Mouse (Mus musculus) ES-Bruce4 (cell line): ENCODE data around the gene Sdc4. TPM values are rescaled to one million over a fixed set of nuclear protein-coding genes. Genes with fewer than 3 reads are reported as not detected.

Experiments
- H3K27ac ChIP-seq: 2 replicates; pipeline ENCODE4 v1.5.1; 2012; ENCODE audit warnings: low read length, inconsistent platforms; ENCODE audit not compliant: insufficient read depth
- H3K27me3 ChIP-seq: 2 replicates; pipeline ENCODE4 v1.6.1; 2012; ENCODE audit warnings: mild to moderate bottlenecking, low read length, inconsistent platforms; ENCODE audit not compliant: control insufficient read depth, poor library complexity, insufficient read depth, severe bottlenecking
- H3K36me3 ChIP-seq: 2 replicates; pipeline ENCODE4 v1.6.1; 2012; ENCODE audit warnings: inconsistent platforms, mild to moderate bottlenecking, low read length, moderate library complexity; ENCODE audit not compliant: control insufficient read depth, poor library complexity, insufficient read depth, severe bottlenecking
- H3K4me1 ChIP-seq: one replicate; pipeline ENCODE4 v1.8.1; 2011; ENCODE audit warnings: low read length; ENCODE audit not compliant: control insufficient read depth, insufficient read depth
- H3K4me3 ChIP-seq: 2 replicates; pipeline ENCODE4 v1.5.1; 2011; ENCODE audit warnings: low read depth, mild to moderate bottlenecking, low read length
- H3K9ac ChIP-seq: 2 replicates; pipeline ENCODE4 v1.6.1; 2012; ENCODE audit warnings: low read depth, mild to moderate bottlenecking, inconsistent platforms; ENCODE audit not compliant: poor library complexity, severe bottlenecking
- H3K9me3 ChIP-seq: replicated peaks from 2 replicates; pipeline ENCODE4 v1.6.1; 2012; ENCODE audit warnings: mild to moderate bottlenecking, low read length, inconsistent platforms; ENCODE audit not compliant: control insufficient read depth, poor library complexity, insufficient read depth, severe bottlenecking
- CTCF ChIP-seq: IDR thresholded peaks from one replicate; pipeline ENCODE4 v1.8.1; 2011; ENCODE audit warnings: low read depth, low read length
- EP300 ChIP-seq: IDR thresholded peaks from 2 replicates; pipeline ENCODE4 v1.6.1; 2011; ENCODE audit warnings: low read depth, low read length; ENCODE audit not compliant: insufficient read depth
- POLR2A ChIP-seq: IDR thresholded peaks from one replicate; pipeline ENCODE4 v1.8.1; 2011; ENCODE audit warnings: low read length; ENCODE audit not compliant: insufficient read depth
- polyA plus RNA-seq: library from polyadenylated mRNA; stranded (reverse); fragments of >200 nt; gene quantifications from 2 replicates; pipeline ENCODE4 v1.2.4, GENCODE M21; 2011; ENCODE audit warnings: low read depth; ENCODE audit not compliant: missing spikeins, insufficient read depth, insufficient read length

The Sdc4 gene
- polyA plus RNA-seq, 1 experiment = 213 TPM

DNA sequence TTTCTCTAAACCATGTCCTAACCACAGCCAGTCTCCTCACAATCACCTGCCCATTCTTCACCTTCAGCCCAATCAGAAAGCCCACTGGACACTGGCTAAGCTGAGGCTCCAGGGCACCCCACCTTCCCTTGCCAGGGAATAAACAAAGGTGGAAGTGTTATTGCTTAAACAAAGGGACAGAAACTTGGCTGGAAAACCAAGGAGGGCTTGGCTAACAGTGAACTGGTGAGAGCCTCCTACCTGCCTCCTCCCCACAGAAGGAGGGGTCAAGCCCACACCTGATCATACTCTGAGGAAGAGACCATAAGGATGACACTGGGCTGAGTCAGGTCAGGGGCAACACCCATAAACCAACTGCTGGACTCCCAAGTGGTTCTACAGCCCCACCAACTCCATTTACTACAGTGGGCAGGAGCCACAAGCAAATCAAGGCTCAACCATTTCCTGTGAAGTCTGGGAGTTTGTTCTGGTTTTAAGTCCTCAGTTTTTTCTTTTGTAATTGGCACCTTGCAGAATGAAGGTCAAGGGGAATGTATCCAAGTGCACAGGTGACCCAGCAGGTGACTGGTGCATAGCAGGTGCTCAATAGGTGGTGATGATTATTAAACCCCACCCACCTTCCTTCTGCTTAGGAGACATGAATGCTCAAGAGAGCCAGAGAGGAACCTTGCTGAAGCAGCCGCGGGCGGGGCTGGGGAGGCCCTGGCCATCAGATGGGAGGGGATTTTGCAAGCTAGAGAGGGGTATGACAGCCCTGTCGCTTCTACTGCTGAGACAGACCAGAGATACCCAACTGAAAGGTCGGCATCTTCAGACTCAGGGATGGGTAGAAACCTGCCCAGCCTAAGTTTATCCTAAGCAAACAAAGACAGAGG is 8.2 kb downstream of the Sdc4 start:
- TF ChIP-seq POLR2A (no peak), EP300 (no peak), CTCF (no peak)
- Histone ChIP-seq H3K9ac (no peak overlapping the region), H3K27me3 (no peaks in the 10 kb centered on the region), H3K27ac (0 out of 2 replicates have a peak overlapping the region, but pooled peaks have one; percentile 34), H3K4me1 (peaks cover 28% of the 10 kb centered on the region), H3K36me3 (no peaks in the 10 kb centered on the region), H3K9me3 (no peaks in the 10 kb centered on the region), H3K4me3 (no peak overlapping the region)

DNA sequence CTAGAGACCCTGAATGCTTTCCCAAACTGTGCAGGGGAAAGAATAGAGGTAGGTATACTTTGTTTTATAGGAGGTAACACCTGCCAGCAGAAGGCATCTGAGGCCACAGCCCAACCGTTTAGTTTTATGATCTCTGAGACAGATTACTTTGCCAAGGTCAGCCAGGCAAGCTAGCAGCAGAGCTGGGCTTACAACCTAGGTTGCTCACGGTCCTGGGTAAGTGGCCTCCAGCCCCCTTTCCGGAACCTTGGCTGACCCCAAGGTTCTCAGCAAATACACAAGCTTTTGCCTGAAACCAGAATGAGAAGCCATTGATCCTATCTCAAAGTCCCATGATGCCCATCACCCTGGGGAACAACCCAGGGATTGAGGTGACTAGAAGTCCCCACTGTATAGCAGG is 9.0 kb downstream of the Sdc4 start:
- Histone ChIP-seq H3K27ac (0 out of 2 replicates have a peak overlapping the region, but pooled peaks have one; percentile 34), H3K4me3 (no peak overlapping the region), H3K9ac (no peak overlapping the region), H3K4me1 (peaks cover 25% of the 10 kb centered on the region), H3K9me3 (no peaks in the 10 kb centered on the region), H3K36me3 (peaks cover 1% of the 10 kb centered on the region), H3K27me3 (no peaks in the 10 kb centered on the region)
- TF ChIP-seq POLR2A = no peak
- no peak for TF ChIP-seq EP300
- TF ChIP-seq CTCF = no peak

GRCm38 (mm10) chr2:164433278-164433895 is 10.3 kb downstream of the Sdc4 start:
- TF ChIP-seq POLR2A = no peak
- TF ChIP-seq EP300 = 0 out of 2 replicates have a peak, but pooled peaks have one; percentile 63
- Histone ChIP-seq H3K4me3 (peak overlapping the region; percentile 47; the same call in 1 of the 2 replicates), H3K36me3 (peaks cover 14% of the 10 kb centered on the region), H3K4me1 (peaks cover 30% of the 10 kb centered on the region), H3K27me3 (no peaks in the 10 kb centered on the region), H3K9me3 (no peaks in the 10 kb centered on the region), H3K27ac (peak overlapping the region; percentile 63), H3K9ac (peak overlapping the region; percentile 15; the same call in 1 of the 2 replicates)

DNA sequence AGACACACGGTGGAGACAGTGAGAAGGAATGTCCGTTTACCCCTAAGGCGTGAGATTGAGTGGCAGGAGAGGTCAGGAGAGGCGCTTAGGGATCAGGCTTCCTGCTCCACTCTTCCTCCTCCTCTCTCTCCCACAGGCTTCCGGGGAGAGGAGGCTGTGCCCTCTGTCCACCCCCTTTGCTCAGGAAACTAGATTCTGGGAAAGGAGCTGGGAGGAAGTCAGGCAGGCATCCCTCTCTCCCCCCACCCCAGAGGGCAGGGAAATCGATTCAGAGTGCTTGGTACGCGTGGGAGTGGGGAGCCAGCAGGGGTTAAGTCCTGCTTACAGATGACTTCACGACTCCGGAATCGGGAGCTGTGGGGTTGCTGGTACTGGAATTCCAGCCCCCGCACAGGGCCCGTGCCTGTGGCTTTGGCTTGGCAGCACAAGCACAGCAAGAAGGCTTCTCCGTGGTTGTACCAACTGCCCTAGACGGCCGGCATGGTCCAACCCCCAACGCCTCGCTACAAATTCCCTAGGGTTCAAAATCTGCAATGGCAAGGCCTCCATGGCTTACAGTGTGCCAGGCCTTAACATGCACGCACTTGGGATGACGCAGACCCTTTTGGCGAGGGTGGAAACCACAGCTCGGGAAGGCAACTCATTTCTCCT is 11.0 kb downstream of the Sdc4 start:
- TF ChIP-seq CTCF (no peak), EP300 (peak; percentile 75)
- no peaks in the 10 kb centered on the region for H3K9me3 ChIP-seq
- no peaks in the 10 kb centered on the region for H3K27me3 ChIP-seq
- H3K27ac ChIP-seq = peak overlapping the region; percentile 63
- H3K4me3 ChIP-seq = peak overlapping the region; percentile 47
- H3K4me1 ChIP-seq = peaks cover 29% of the 10 kb centered on the region
- peak overlapping the region; percentile 15 for H3K9ac ChIP-seq
- H3K36me3 ChIP-seq = peaks cover 21% of the 10 kb centered on the region

DNA sequence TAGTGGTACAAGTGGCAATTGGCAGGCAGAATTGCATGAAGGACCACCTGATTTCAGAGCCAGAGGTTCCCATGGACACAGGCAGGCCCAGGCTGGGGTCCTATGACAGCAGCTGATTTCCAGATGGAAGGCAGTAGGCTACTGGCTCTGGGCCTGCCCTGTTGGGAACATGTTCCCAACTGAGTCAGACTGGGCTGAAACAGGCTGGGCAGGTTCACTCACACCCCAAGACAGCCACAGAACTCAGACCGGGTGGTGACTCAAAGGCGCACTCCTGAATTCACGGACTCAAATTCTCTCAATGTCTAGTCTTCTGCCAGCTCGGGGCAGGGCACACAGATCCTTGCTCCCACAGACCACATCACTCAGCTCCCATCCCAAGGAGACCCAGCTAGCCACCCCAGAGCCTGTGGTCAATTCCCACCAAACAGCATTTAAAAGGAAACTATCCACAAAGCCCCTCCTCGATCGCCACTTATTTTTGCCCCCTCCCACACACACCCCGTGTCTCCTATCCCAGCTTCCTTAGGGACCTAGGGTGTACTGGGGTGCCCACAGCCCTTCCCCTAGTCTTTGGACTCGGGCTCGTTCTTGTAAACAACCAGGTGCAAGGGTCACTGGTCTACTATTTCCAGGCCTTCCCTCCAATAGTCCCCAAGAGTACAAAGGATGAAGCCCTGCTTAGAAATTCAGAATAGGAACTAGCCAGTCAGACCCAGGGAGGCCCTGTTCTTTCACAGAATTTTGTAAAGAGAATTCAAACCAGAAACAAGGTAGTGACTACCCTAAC is 11.8 kb downstream of the Sdc4 start:
- TF ChIP-seq EP300 (no peak), CTCF (no peak), POLR2A (no peak)
- Histone ChIP-seq H3K27ac (peak overlapping the region; percentile 63), H3K4me3 (peak overlapping the region; percentile 47; the same call in 1 of the 2 replicates), H3K9me3 (no peaks in the 10 kb centered on the region), H3K27me3 (no peaks in the 10 kb centered on the region), H3K4me1 (peaks cover 29% of the 10 kb centered on the region), H3K36me3 (peaks cover 24% of the 10 kb centered on the region), H3K9ac (peak overlapping the region; percentile 1; the same call in 1 of the 2 replicates)
